Mouse (Mus musculus): ENCODE measurements around the gene Sprtn. TPM values are rescaled to one million over a fixed set of nuclear protein-coding genes. Genes with fewer than 3 reads are reported as not detected.

Sprtn gene
- total and polyA plus RNA-seq, 3 experiments: 27.2 to 31.8 TPM; not detected in 1

GRCm38 (mm10) chr8:124869708-124870107 lies 28.0 kb upstream of the Sprtn start:
- H3K36me3 ChIP-seq (ENCODE audit: control insufficient read depth in 1 of 2, insufficient read depth in 2 of 2, low read length in 2 of 2): peaks cover 7 to 39% of the 10 kb centered on the region in 2 experiments
- H3K27ac ChIP-seq (ENCODE audit: control insufficient read depth, low read depth, low read length): no peak overlapping the region
- H3K4me3 ChIP-seq (ENCODE audit: control insufficient read depth in 1 of 2, insufficient read depth in 1 of 2, low read depth in 2 of 2, low read length in 2 of 2): no peak overlapping the region
- H3K79me2 ChIP-seq (ENCODE audit: control insufficient read depth, insufficient read depth, low read length, poor library complexity): peaks cover 42% of the 10 kb centered on the region
- no peaks in the 10 kb centered on the region for H3K27me3 ChIP-seq (ENCODE audit: control insufficient read depth in 1 of 2, insufficient read depth in 2 of 2, low read length in 2 of 2)
- DNase-seq (ENCODE audit: low read depth, low spot score): no peak
- H3K9me3 ChIP-seq (replicated peaks; ENCODE audit: insufficient read depth, low read length): no peaks in the 10 kb centered on the region
- H3K9ac ChIP-seq (ENCODE audit: control insufficient read depth, low read depth, low read length, poor library complexity, severe bottlenecking): no peak overlapping the region
- TF ChIP-seq BHLHE40 (IDR thresholded peaks at IDR 0.05; ENCODE audit: borderline replicate concordance, low read depth, low read length) (no peak), CHD1 (IDR thresholded peaks at IDR 0.05; ENCODE audit: low read depth, low read length) (no peak), USF1 (IDR thresholded peaks at IDR 0.05; ENCODE audit: low read depth, low read length) (no peak), ZKSCAN1 (IDR thresholded peaks at IDR 0.05; ENCODE audit: low read depth, low read length) (no peak), ETS1 (IDR thresholded peaks at IDR 0.05; ENCODE audit: low read depth, low read length) (no peak), JUND (IDR thresholded peaks at IDR 0.05; ENCODE audit: low read depth, low read length) (no peak), MYB (IDR thresholded peaks at IDR 0.05; ENCODE audit: low read depth, low read length) (no peak), SIN3A (IDR thresholded peaks at IDR 0.05; ENCODE audit: low read length) (no peak), ELF1 (IDR thresholded peaks at IDR 0.05; ENCODE audit: low read depth, low read length) (no peak), TBP (IDR thresholded peaks at IDR 0.05; ENCODE audit: low read depth, low read length) (no peak), TCF12 (IDR thresholded peaks at IDR 0.05; ENCODE audit: low read depth, low read length) (no peak), RCOR1 (IDR thresholded peaks at IDR 0.05; ENCODE audit: low read depth, low read length) (no peak), TAL1 (IDR thresholded peaks at IDR 0.05; ENCODE audit: low read length) (no peak), ZC3H11A (IDR thresholded peaks at IDR 0.05; ENCODE audit: low read depth, low read length) (no peak), MAX (IDR thresholded peaks at IDR 0.05; ENCODE audit: low read length) (no peak), CHD2 (IDR thresholded peaks at IDR 0.05; ENCODE audit: low read length) (no peak), ZMIZ1 (IDR thresholded peaks at IDR 0.05; ENCODE audit: low read depth, low read length) (no peak), GABPA (IDR thresholded peaks at IDR 0.05; ENCODE audit: low read depth, low read length) (no peak), ZNF384 (IDR thresholded peaks at IDR 0.05; ENCODE audit: low read depth, low read length) (no peak)
- H3K4me1 ChIP-seq (ENCODE audit: control insufficient read depth in 1 of 2, insufficient read depth in 2 of 2, low read length in 2 of 2): peaks cover 24 to 46% of the 10 kb centered on the region in 2 experiments

GRCm38 (mm10) chr8:124871474-124871873 lies 26.2 kb upstream of the Sprtn start:
- peaks cover 11 to 21% of the 10 kb centered on the region in 2 experiments for H3K36me3 ChIP-seq (ENCODE audit: control insufficient read depth in 1 of 2, insufficient read depth in 2 of 2, low read length in 2 of 2)
- no peak overlapping the region for H3K27ac ChIP-seq (ENCODE audit: control insufficient read depth, low read depth, low read length)
- H3K9ac ChIP-seq (ENCODE audit: control insufficient read depth, low read depth, low read length, poor library complexity, severe bottlenecking): no peak overlapping the region
- no peak for DNase-seq (ENCODE audit: low read depth, low spot score)
- no peaks in the 10 kb centered on the region for H3K9me3 ChIP-seq (replicated peaks; ENCODE audit: insufficient read depth, low read length)
- peaks cover 33% of the 10 kb centered on the region for H3K79me2 ChIP-seq (ENCODE audit: control insufficient read depth, insufficient read depth, low read length, poor library complexity)
- no peak overlapping the region for H3K4me3 ChIP-seq (ENCODE audit: control insufficient read depth in 1 of 2, insufficient read depth in 1 of 2, low read depth in 2 of 2, low read length in 2 of 2)
- peaks cover 10 to 28% of the 10 kb centered on the region in 2 experiments for H3K4me1 ChIP-seq (ENCODE audit: control insufficient read depth in 1 of 2, insufficient read depth in 2 of 2, low read length in 2 of 2)
- no peaks in the 10 kb centered on the region for H3K27me3 ChIP-seq (ENCODE audit: control insufficient read depth in 1 of 2, insufficient read depth in 2 of 2, low read length in 2 of 2)
- no peak for TF ChIP-seq TCF12 (IDR thresholded peaks at IDR 0.05; ENCODE audit: low read depth, low read length)

Measured in MEL (cell line).